Mouse (Mus musculus) WW6 (cell line): Measurements from ENCODE around the gene Kcnq1.

Experiments
- DNase-seq: peaks from one replicate; pipeline ENCODE4 v3.0.0-alpha.2; 2013; ENCODE audit warnings: low read depth, low spot score

The Kcnq1 gene

GRCm38 (mm10) chr7:143265829-143266438 is 159.8 kb downstream of the Kcnq1 start:
- no peak for DNase-seq

GRCm38 (mm10) chr7:143273747-143274146 is 167.6 kb downstream of the Kcnq1 start:
- DNase-seq = no peak

GRCm38 (mm10) chr7:143275030-143275429 is 168.9 kb downstream of the Kcnq1 start:
- DNase-seq = no peak

- DNase-seq = no peak
These were observed 177.5 kb downstream of the Kcnq1 start for GRCm38 (mm10) chr7:143283625-143284024.

- DNase-seq = no peak
These were observed 178.7 kb downstream of the Kcnq1 start for GRCm38 (mm10) chr7:143284866-143285265.

- DNase-seq = no peak
These were observed 179.3 kb downstream of the Kcnq1 start for GRCm38 (mm10) chr7:143285440-143285839.

- DNase-seq = no peak
These were observed 180.5 kb downstream of the Kcnq1 start for GRCm38 (mm10) chr7:143286532-143287290.

GRCm38 (mm10) chr7:143288135-143288534 is 182.0 kb downstream of the Kcnq1 start:
- DNase-seq = no peak

GRCm38 (mm10) chr7:143289082-143289849 is 183.1 kb downstream of the Kcnq1 start:
- no peak for DNase-seq

GRCm38 (mm10) chr7:143294690-143295355 is 188.7 kb downstream of the Kcnq1 start:
- DNase-seq = no peak

GRCm38 (mm10) chr7:143295356-143296000 is 189.3 kb downstream of the Kcnq1 start:
- no peak for DNase-seq

GRCm38 (mm10) chr7:143296001-143296379 is 189.8 kb downstream of the Kcnq1 start:
- DNase-seq = no peak

- peak; percentile 76 for DNase-seq
These were observed 190.2 kb downstream of the Kcnq1 start for GRCm38 (mm10) chr7:143296384-143296801.

- DNase-seq = no peak
These were observed 193.9 kb downstream of the Kcnq1 start for GRCm38 (mm10) chr7:143300037-143300436.

- no peak for DNase-seq
These were observed 194.5 kb downstream of the Kcnq1 start for GRCm38 (mm10) chr7:143300681-143301080.

GRCm38 (mm10) chr7:143302156-143302555 is 196.0 kb downstream of the Kcnq1 start:
- no peak for DNase-seq

GRCm38 (mm10) chr7:143302593-143303238 is 196.6 kb downstream of the Kcnq1 start:
- DNase-seq = no peak

- no peak for DNase-seq
These were observed 197.4 kb downstream of the Kcnq1 start for GRCm38 (mm10) chr7:143303557-143303956.

- no peak for DNase-seq
These were observed 199.6 kb downstream of the Kcnq1 start for GRCm38 (mm10) chr7:143305808-143306207.

- DNase-seq = no peak
These were observed 201.8 kb downstream of the Kcnq1 start for GRCm38 (mm10) chr7:143308001-143308400.

- DNase-seq = no peak
These were observed 204.1 kb downstream of the Kcnq1 start for GRCm38 (mm10) chr7:143310311-143310710.
